Mouse (Mus musculus) liver, postnatal 0 days (tissue): ENCODE results near the gene Armh3. TPM values are rescaled to one million over a fixed set of nuclear protein-coding genes. Genes with fewer than 3 reads are reported as not detected.
A peak's percentile ranks its signal among the peaks of the same experiment; 100 is the strongest.
"Not testable (repeated sequence)": the region's sequence is repeated elsewhere in the genome, so short reads cannot be mapped to it uniquely, and the experiment has no call there.

Experiments
- ATAC-seq: fragments of 200-750 bp; cut with Nextera tagmentation; 2 replicates; pipeline ENCODE4 v1.8.0; 2017; ENCODE audit warnings: mild to moderate bottlenecking, moderate library complexity
- DNase-seq: peaks from one replicate; pipeline ENCODE4 v3.0.0-alpha.2; 2016
- H3K27ac ChIP-seq: fragments of 300-500 bp; sonication (generic); 2 replicates; pipeline ENCODE4 v1.5.1; 2014; ENCODE audit warnings: antibody characterized with exemption, moderate library complexity, mild to moderate bottlenecking, low read depth
- H3K27me3 ChIP-seq: fragments of 300-500 bp; sonication (generic); 2 replicates; pipeline ENCODE4 v1.6.1; 2014; ENCODE audit warnings: low read length, control low read depth, mixed read lengths; ENCODE audit not compliant: insufficient read depth
- H3K36me3 ChIP-seq: fragments of 300-500 bp; sonication (generic); replicated peaks from 2 replicates; pipeline ENCODE4 v1.6.1; 2014; ENCODE audit warnings: mild to moderate bottlenecking, control low read depth, low read length, moderate library complexity, mixed read lengths; ENCODE audit not compliant: insufficient read depth
- H3K4me1 ChIP-seq: fragments of 300-500 bp; sonication (generic); 2 replicates; pipeline ENCODE4 v1.6.1; 2014; ENCODE audit warnings: antibody characterized with exemption, mild to moderate bottlenecking, control low read depth; ENCODE audit not compliant: insufficient read depth
- H3K4me2 ChIP-seq: fragments of 300-500 bp; sonication (generic); 2 replicates; pipeline ENCODE4 v1.6.1; 2014; ENCODE audit warnings: low read depth, mild to moderate bottlenecking, low read length, moderate library complexity, mixed read lengths
- H3K4me3 ChIP-seq: fragments of 300-500 bp; sonication (generic); 2 replicates; pipeline ENCODE4 v1.5.1; 2014; ENCODE audit warnings: low read depth, low read length
- H3K9ac ChIP-seq: fragments of 300-500 bp; sonication (generic); replicated peaks from 2 replicates; pipeline ENCODE4 v1.6.1; 2014; ENCODE audit warnings: mild to moderate bottlenecking, moderate library complexity
- H3K9me3 ChIP-seq: fragments of 300-500 bp; sonication (generic); 2 replicates; pipeline ENCODE4 v1.6.1; 2016; ENCODE audit warnings: mild to moderate bottlenecking, control low read depth, low read length, mixed read lengths
- CTCF ChIP-seq: sonication (generic); IDR thresholded peaks from 2 replicates; pipeline ENCODE4 v1.5.1; 2016; ENCODE audit warnings: antibody characterized with exemption, low read depth
- EP300 ChIP-seq: IDR thresholded peaks from 2 replicates; pipeline ENCODE4 v1.6.1; 2016; ENCODE audit warnings: antibody characterized with exemption, low read depth, mild to moderate bottlenecking
- WGBS: fragments of 180-500 bp; shearing (Covaris S2); extraction: QIAGEN DNeasy Blood & Tissue Kit; methylation state at CpG from one replicate; pipeline ENCODE4 v1.1.7; 2014; ENCODE audit not compliant: insufficient replicate concordance; 5-methylcytosine and 5-hydroxymethylcytosine counted together
- polyA plus RNA-seq: library from polyadenylated mRNA; unstranded; fragments of >200 nt; fragmentation: Nextera tagmentation; extraction: Ambion mirVana; gene quantifications from 2 replicates; pipeline ENCODE4 v1.2.1, GENCODE M21; 2015

Gene Armh3
- polyA plus RNA-seq, 1 experiment from 2014 or later: 3.5 TPM

DNA sequence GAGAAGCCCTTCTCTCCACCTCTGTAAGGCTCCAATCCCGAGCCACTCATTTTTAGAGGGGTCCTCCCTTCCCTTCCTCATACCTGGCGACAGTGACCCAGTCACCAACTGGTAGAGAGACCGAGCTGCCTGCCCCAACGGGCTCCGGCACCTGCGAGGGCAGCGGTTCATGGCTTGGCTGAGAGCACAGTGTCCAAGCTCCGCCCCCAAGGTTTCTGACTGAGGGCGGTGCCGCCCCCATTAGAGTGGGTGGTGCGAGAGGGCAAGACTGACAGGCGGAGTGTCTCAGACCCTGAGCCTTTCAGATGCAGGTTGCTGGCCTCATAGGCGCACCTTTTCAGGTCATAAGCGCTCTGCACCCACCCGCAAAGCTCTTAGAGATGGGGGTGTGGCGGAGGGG, 186.2 kb downstream of the Armh3 start:
- peak; percentile 74 for DNase-seq
- no peak for TF ChIP-seq CTCF
- TF ChIP-seq EP300: no peak
- 2% methylated on average over 16 of the region's 16 CpGs for WGBS
- Histone ChIP-seq H3K4me1 (peaks cover 18% of the 10 kb centered on the region), H3K4me3 (peak overlapping the region; percentile 26; the same call in 1 of the 2 replicates), H3K36me3 (no peaks in the 10 kb centered on the region), H3K4me2 (peak overlapping the region; percentile 71), H3K9ac (no peak overlapping the region), H3K27me3 (peaks cover 30% of the 10 kb centered on the region), H3K9me3 (no peaks in the 10 kb centered on the region), H3K27ac (no peak overlapping the region)
- ATAC-seq: peak; percentile 44; the same call in 1 of the 2 replicates

DNA sequence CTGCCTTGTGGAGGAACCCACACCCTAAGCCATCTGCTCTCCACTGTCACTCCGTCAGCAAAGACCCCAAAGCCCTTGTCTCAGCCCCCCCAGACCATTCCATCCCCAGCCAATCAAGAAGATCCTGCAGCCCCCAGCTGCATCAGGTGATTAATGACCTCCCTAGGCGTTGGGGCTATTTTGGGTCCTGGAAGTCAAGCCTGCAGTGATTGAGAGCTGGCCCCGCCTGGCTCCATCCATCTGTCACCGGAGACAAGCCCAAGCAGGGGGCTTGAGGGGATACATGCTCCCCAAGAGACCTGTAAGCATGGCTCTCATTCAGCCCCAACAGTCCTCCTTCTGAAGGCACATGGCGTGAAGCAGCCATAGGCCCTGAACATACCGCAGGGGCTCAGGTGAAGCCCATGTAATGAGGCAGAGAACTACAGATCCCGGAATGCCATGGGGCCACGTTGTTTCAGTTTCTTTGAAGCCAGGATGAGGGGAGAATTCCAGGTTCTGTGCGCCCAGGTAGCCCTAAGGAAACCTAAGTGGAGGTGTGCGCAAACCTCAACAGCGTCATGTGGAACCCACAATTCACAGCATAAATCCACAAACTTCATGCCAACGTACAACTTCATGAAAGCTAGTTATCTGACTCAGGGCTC, 187.1 kb downstream of the Armh3 start:
- H3K4me3 ChIP-seq: no peak overlapping the region
- H3K9ac ChIP-seq: no peak overlapping the region
- H3K27me3 ChIP-seq: peaks cover 21% of the 10 kb centered on the region
- no peak overlapping the region for H3K27ac ChIP-seq
- no peaks in the 10 kb centered on the region for H3K36me3 ChIP-seq
- H3K4me2 ChIP-seq: no peak overlapping the region
- no peak for TF ChIP-seq CTCF
- no peak for TF ChIP-seq EP300
- H3K4me1 ChIP-seq: peaks cover 16% of the 10 kb centered on the region
- no peaks in the 10 kb centered on the region for H3K9me3 ChIP-seq
- ATAC-seq (no peak), DNase-seq (no peak)
- WGBS: 68% methylated on average over 12 of the region's 12 CpGs

DNA sequence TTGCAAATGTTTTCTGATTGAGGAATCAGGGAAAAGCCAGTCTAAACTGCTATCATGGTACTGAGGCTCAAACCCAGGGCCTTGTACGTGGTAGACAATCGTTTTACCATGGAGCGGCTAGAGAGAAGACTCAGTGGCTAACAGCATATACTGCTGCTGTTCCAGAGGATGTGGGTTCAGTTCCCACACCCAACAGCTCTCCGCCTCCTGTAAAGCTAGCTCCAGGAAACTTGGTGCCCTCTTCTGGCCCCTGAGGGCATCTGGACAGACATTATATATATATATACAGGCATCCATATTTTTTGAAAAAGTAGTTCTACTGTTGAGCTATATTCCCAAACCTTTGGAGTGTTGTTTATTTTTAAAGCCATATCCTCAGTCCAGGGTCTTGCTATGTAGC, 190.6 kb downstream of the Armh3 start:
- H3K4me1 ChIP-seq: peaks cover 18% of the 10 kb centered on the region
- H3K36me3 ChIP-seq: no peaks in the 10 kb centered on the region
- DNase-seq (no peak), ATAC-seq (no peak)
- H3K4me2 ChIP-seq: no peak overlapping the region
- no peaks in the 10 kb centered on the region for H3K9me3 ChIP-seq
- no peak overlapping the region for H3K27ac ChIP-seq
- H3K9ac ChIP-seq: no peak overlapping the region
- WGBS: 81% methylated on average over 4 of the region's 4 CpGs
- no peaks in the 10 kb centered on the region for H3K27me3 ChIP-seq
- no peak overlapping the region for H3K4me3 ChIP-seq
- TF ChIP-seq CTCF (no peak), EP300 (no peak)

DNA sequence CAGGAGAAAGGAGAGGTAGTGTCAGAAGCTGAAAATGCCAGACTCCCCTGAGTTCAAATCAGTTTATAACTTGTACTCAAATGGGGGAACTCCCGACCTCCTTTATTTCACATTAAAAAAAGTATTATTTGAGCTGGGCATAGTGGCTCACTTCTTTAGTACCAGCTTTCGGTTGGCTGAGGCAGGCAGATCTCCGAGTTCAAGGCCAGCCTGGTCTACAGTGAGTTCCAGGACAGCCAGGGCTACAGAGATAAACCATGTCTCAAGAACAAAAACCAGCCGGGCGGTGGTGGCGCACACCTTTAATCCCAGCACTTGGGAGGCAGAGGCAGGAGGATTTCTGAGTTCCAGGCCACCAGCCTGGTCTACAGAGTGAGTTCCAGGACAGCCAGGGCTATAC, 192.5 kb downstream of the Armh3 start:
- H3K4me3 ChIP-seq, H3K27me3 ChIP-seq, DNase-seq, ATAC-seq, H3K36me3 ChIP-seq, H3K9ac ChIP-seq, H3K9me3 ChIP-seq, H3K4me2 ChIP-seq, H3K27ac ChIP-seq: not testable (repeated sequence)
- H3K4me1 ChIP-seq: peaks cover 18% of the 10 kb centered on the region
- WGBS: 84% methylated on average over 6 of the region's 6 CpGs

DNA sequence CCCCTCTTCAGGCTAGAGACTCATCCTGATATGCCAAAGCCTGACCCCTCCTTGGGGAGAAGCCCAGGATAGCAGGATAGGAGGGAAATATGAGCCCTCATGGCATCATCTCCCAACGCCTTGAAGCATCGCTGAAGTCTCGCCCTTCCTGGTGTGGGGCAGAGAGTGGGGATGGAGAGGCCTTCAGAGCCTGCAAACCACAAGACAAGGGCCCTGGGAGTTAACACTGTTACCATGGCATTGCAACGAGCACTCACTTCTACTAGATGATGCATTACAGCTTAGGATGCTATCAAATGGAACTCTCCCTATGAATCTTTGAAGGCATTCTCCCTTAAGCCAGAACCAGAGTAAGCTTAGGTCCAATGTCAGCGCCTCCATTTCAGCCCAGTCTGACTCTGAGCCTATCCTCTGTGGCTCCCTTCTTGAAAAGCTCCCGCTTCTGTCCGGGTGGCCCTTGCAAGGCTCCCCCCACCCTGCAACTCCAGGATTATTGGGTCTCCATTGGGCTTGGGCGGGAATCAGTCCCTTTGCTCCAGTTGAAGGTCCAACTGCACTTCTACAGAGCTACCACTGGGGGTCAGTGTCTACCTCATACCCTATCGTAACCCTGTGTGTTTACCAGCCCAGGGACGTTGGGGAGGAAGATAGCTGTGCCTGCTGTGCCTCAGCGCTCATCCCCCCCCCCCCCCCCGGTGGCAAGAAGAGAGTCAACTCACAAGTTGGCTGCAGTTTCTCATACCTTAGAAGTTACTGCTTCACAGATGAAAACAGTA, 193.5 kb downstream of the Armh3 start:
- Histone ChIP-seq H3K27ac (no peak overlapping the region), H3K9ac (no peak overlapping the region), H3K9me3 (no peaks in the 10 kb centered on the region), H3K27me3 (no peaks in the 10 kb centered on the region), H3K4me3 (no peak overlapping the region), H3K4me1 (peaks cover 18% of the 10 kb centered on the region), H3K36me3 (no peaks in the 10 kb centered on the region), H3K4me2 (no peak overlapping the region)
- 31% methylated on average over 12 of the region's 12 CpGs for WGBS
- ATAC-seq (peak; percentile 74), DNase-seq (peak; percentile 47)
- TF ChIP-seq CTCF (peak; percentile 93), EP300 (no peak)

DNA sequence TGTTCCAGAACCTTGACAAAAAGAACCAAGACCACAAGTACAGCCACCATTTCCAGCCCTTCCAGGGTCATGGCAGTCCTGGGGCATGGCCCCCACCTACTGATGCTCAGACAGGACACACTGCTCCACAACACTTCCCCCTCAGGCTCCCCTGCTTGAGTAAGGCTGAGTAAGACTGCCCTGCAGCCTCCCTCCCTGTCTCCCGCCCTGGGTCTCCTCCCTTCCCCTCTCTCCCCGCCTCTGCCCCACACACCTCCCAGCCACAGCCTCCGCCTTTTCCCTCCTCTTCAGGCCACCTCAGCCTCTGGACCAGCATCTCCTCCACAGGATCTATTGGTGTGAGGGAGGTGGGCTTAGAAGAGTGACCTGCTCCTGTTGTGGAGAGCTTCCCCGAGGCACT, 194.9 kb downstream of the Armh3 start:
- Histone ChIP-seq H3K9me3 (0 out of 2 replicates have a peak, but pooled peaks cover 1% of the 10 kb centered on the region), H3K9ac (no peak overlapping the region), H3K27ac (no peak overlapping the region), H3K4me3 (no peak overlapping the region), H3K27me3 (no peaks in the 10 kb centered on the region), H3K4me2 (peak overlapping the region; percentile 60), H3K4me1 (peaks cover 18% of the 10 kb centered on the region), H3K36me3 (no peaks in the 10 kb centered on the region)
- DNase-seq (no peak), ATAC-seq (0 out of 2 replicates have a peak, but pooled peaks have one; percentile 8)
- whole genome bisulfite sequencing: 33% methylated on average over 4 of the region's 4 CpGs
- no peak for TF ChIP-seq EP300
- no peak for TF ChIP-seq CTCF
